Mouse (Mus musculus): ENCODE results near the gene Mybpc3. TPM values are rescaled to one million over a fixed set of nuclear protein-coding genes. Genes with fewer than 3 reads are reported as not detected.

The Mybpc3 gene
- total RNA-seq, 2 experiments from 2014 or later: 0.10 to 0.25 TPM

- DNase-seq: no peak
These were observed 5.6 kb downstream of the Mybpc3 start for GRCm38 (mm10) chr2:91123521-91123920.

- DNase-seq: no peak
These were observed 7.2 kb downstream of the Mybpc3 start for GRCm38 (mm10) chr2:91125101-91125500.

- DNase-seq: no peak
These were observed 10.8 kb downstream of the Mybpc3 start for GRCm38 (mm10) chr2:91128761-91129160.

GRCm38 (mm10) chr2:91130126-91130525 lies 12.2 kb downstream of the Mybpc3 start:
- no peak for DNase-seq

GRCm38 (mm10) chr2:91131251-91131650 lies 13.3 kb downstream of the Mybpc3 start:
- no peak for DNase-seq

GRCm38 (mm10) chr2:91132035-91132434 lies 14.1 kb downstream of the Mybpc3 start:
- DNase-seq: no peak

- no peak for DNase-seq
These were observed 18.8 kb downstream of the Mybpc3 start for GRCm38 (mm10) chr2:91136513-91137412.

- no peak for DNase-seq
These were observed 19.5 kb downstream of the Mybpc3 start for GRCm38 (mm10) chr2:91137481-91137880.

- DNase-seq: no peak
These were observed 21.4 kb downstream of the Mybpc3 start for GRCm38 (mm10) chr2:91139311-91139710.

- no peak for DNase-seq
These were observed 21.8 kb downstream of the Mybpc3 start for GRCm38 (mm10) chr2:91139764-91140163.

GRCm38 (mm10) chr2:91142920-91143319 lies 25.0 kb downstream of the Mybpc3 start:
- no peak for DNase-seq

- no peak for DNase-seq
These were observed 25.5 kb downstream of the Mybpc3 start for GRCm38 (mm10) chr2:91143401-91143800.

- no peak for DNase-seq
These were observed 30.2 kb downstream of the Mybpc3 start for GRCm38 (mm10) chr2:91148101-91148500.

GRCm38 (mm10) chr2:91151331-91151730 lies 33.4 kb downstream of the Mybpc3 start:
- no peak for DNase-seq

- no peak for DNase-seq
These were observed 35.0 kb downstream of the Mybpc3 start for GRCm38 (mm10) chr2:91152885-91153377.

- DNase-seq: no peak
These were observed 36.1 kb downstream of the Mybpc3 start for GRCm38 (mm10) chr2:91154091-91154490.

GRCm38 (mm10) chr2:91157002-91157752 lies 39.2 kb downstream of the Mybpc3 start:
- DNase-seq: no peak

- DNase-seq: no peak
These were observed 42.6 kb downstream of the Mybpc3 start for GRCm38 (mm10) chr2:91160591-91160990.

GRCm38 (mm10) chr2:91162952-91163351 lies 45.0 kb downstream of the Mybpc3 start:
- DNase-seq: no peak

GRCm38 (mm10) chr2:91163532-91163931 lies 45.6 kb downstream of the Mybpc3 start:
- no peak for DNase-seq

GRCm38 (mm10) chr2:91164991-91165390 lies 47.0 kb downstream of the Mybpc3 start:
- no peak for DNase-seq

- no peak for DNase-seq
These were observed 49.7 kb downstream of the Mybpc3 start for GRCm38 (mm10) chr2:91167629-91168028.

- DNase-seq: no peak
These were observed 51.8 kb downstream of the Mybpc3 start for GRCm38 (mm10) chr2:91169587-91170322.
